Mouse (Mus musculus) gastrocnemius, postnatal 36 days (tissue): ENCODE measurements at regions not wholly inside any gene's neighbourhood (a gene's known extent, or its start where the extent isn't known, plus 50 kb on each side); places are given as distances from the start of the nearest gene placed in this dataset.

Experiments used
- DNase-seq, 2 experiments: peaks; one replicate each; pipeline ENCODE4 v3.0.0; 2022
- intact Hi-C: fragments of 180-260 bp; cut with DNase I; formaldehyde crosslinking; loops from one replicate; pipeline ENCODE4 v1.15.1; 2025

- DNase-seq: no peak
- intact Hi-C loops: loop anchor here (10.0 kb wide), 1 partner anchor 324 kb away; no protein-coding TSS in a partner anchor
Observed at GRCm38 (mm10) chr5:100248611-100249010, 89.0 kb upstream of the Tmem150c start.

GRCm38 (mm10) chr5:100246709-100247108, 87.1 kb upstream of the Tmem150c start:
- intact Hi-C loops: loop anchor here (10.0 kb wide), 1 partner anchor 322 kb away; no protein-coding TSS in a partner anchor
- no peak for DNase-seq

GRCm38 (mm10) chr5:100244811-100245210, 85.2 kb upstream of the Tmem150c start:
- DNase-seq: no peak
- intact Hi-C loops: loop anchor here (5.0 to 10.0 kb wide), 2 partner anchors 78 to 320 kb away; no protein-coding TSS in a partner anchor

- DNase-seq: peak in 1 of 2 experiments; percentile 17
- intact Hi-C loops: loop anchor here (2.0 to 10.0 kb wide), 3 partner anchors 74 to 316 kb away; no protein-coding TSS in a partner anchor
Observed at GRCm38 (mm10) chr5:100240876-100241275, 81.3 kb upstream of the Tmem150c start.

- DNase-seq: no peak
- intact Hi-C loops: loop anchor here (2.0 to 10.0 kb wide), 3 partner anchors 72 to 315 kb away; no protein-coding TSS in a partner anchor
Observed at GRCm38 (mm10) chr5:100239632-100240031, 80.0 kb upstream of the Tmem150c start.

- no peak for DNase-seq
- intact Hi-C loops: no loop called here
Observed at GRCm38 (mm10) chr5:100238287-100239036, 78.9 kb upstream of the Tmem150c start.

- intact Hi-C loops: no loop called here
- no peak for DNase-seq
Observed at GRCm38 (mm10) chr5:100237674-100238278, 78.2 kb upstream of the Tmem150c start.

- intact Hi-C loops: no loop called here
- DNase-seq: no peak
Observed at GRCm38 (mm10) chr5:100236277-100236676, 76.7 kb upstream of the Tmem150c start.

- intact Hi-C loops: no loop called here
- no peak for DNase-seq
Observed at GRCm38 (mm10) chr5:100232076-100232475, 72.5 kb upstream of the Tmem150c start.

- intact Hi-C loops: no loop called here
- no peak for DNase-seq
Observed at GRCm38 (mm10) chr5:100231574-100231973, 72.0 kb upstream of the Tmem150c start.

GRCm38 (mm10) chr5:100230038-100230437, 70.4 kb upstream of the Tmem150c start:
- intact Hi-C loops: no loop called here
- DNase-seq: no peak

GRCm38 (mm10) chr5:100227888-100228287, 68.3 kb upstream of the Tmem150c start:
- intact Hi-C loops: no loop called here

GRCm38 (mm10) chr5:100226571-100227235, 67.1 kb upstream of the Tmem150c start:
- intact Hi-C loops: no loop called here
- DNase-seq: no peak

More at GRCm38 (mm10) chr5:100227888-100228287, 68.3 kb upstream of the Tmem150c start:
- no peak for DNase-seq

- no peak for DNase-seq
- intact Hi-C loops: no loop called here
Observed at GRCm38 (mm10) chr5:100225491-100225890, 65.9 kb upstream of the Tmem150c start.

GRCm38 (mm10) chr5:100224773-100225363, 65.3 kb upstream of the Tmem150c start:
- intact Hi-C loops: no loop called here
- DNase-seq: no peak

- intact Hi-C loops: no loop called here
- no peak for DNase-seq
Observed at GRCm38 (mm10) chr5:100221005-100221583, 61.5 kb upstream of the Tmem150c start.

- DNase-seq: no peak
- intact Hi-C loops: no loop called here
Observed at GRCm38 (mm10) chr5:100220320-100220719, 60.7 kb upstream of the Tmem150c start.

- DNase-seq: no peak
- intact Hi-C loops: no loop called here
Observed at GRCm38 (mm10) chr5:100218256-100218851, 58.7 kb upstream of the Tmem150c start.

GRCm38 (mm10) chr5:100217178-100218035, 57.8 kb upstream of the Tmem150c start:
- intact Hi-C loops: no loop called here

More at GRCm38 (mm10) chr5:100217178-100218035, 57.8 kb upstream of the Tmem150c start:
- no peak for DNase-seq
